Mouse (Mus musculus) heart, postnatal 0 days (tissue): ENCODE measurements around the gene Vim.

Experiments
- CTCF ChIP-seq: IDR thresholded peaks from 2 replicates; pipeline ENCODE4 v1.5.1; 2016; ENCODE audit warnings: antibody characterized with exemption, control low read depth, low read depth
- EP300 ChIP-seq: IDR thresholded peaks from 2 replicates; pipeline ENCODE4 v1.6.1; 2016; ENCODE audit warnings: antibody characterized with exemption, low read depth

GRCm38 (mm10) chr2:13577399-13577798, 3.7 kb downstream of the Vim start:
- peak; percentile 13; the same call in 1 of the 2 replicates for TF ChIP-seq CTCF
- no peak for TF ChIP-seq EP300
